Mouse (Mus musculus) MEL (cell line): ENCODE results near the gene Rit1. TPM values are rescaled to one million over a fixed set of nuclear protein-coding genes. Genes with fewer than 3 reads are reported as not detected.

Source experiments
- DNase-seq: peaks from one replicate; pipeline ENCODE4 v3.0.0; 2011; ENCODE audit warnings: low read depth, low spot score
- H3K27ac ChIP-seq: 2 replicates; pipeline ENCODE4 v1.5.1; 2012; ENCODE audit warnings: low read depth, mild to moderate bottlenecking, control low read depth, low read length, moderate library complexity; ENCODE audit not compliant: control insufficient read depth
- H3K27me3 ChIP-seq, 2 experiments: fragments of 150-350 bp in 1 of 2; sonication (generic) in 1 of 2; 2 replicates each; pipeline ENCODE4 v1.6.1; 2012; ENCODE audit warnings: low read length in 2 of 2, mild to moderate bottlenecking in 2 of 2, improper control_type of control experiment in 1 of 2, moderate library complexity in 1 of 2; ENCODE audit not compliant: insufficient read depth in 2 of 2, control insufficient read depth in 1 of 2
- H3K36me3 ChIP-seq, 2 experiments: 2 replicates each; pipeline ENCODE4 v1.6.1; 2012 to 2014; ENCODE audit warnings: low read length in 2 of 2, improper control_type of control experiment in 1 of 2, inconsistent platforms in 1 of 2, mild to moderate bottlenecking in 1 of 2; ENCODE audit not compliant: insufficient read depth in 2 of 2, control insufficient read depth in 1 of 2
- H3K4me1 ChIP-seq, 2 experiments: fragments of 150-350 bp in 1 of 2; sonication (generic) in 1 of 2; 2 replicates each; pipeline ENCODE4 v1.6.1; 2012; ENCODE audit warnings: low read length in 2 of 2, improper control_type of control experiment in 1 of 2, mild to moderate bottlenecking in 1 of 2; ENCODE audit not compliant: insufficient read depth in 2 of 2, control insufficient read depth in 1 of 2
- H3K4me3 ChIP-seq, 2 experiments: fragments of 150-350 bp in 1 of 2; sonication (generic) in 1 of 2; 2 replicates each; pipeline ENCODE4 v1.5.1; 2012; ENCODE audit warnings: low read depth in 2 of 2, low read length in 2 of 2, mild to moderate bottlenecking in 2 of 2, moderate library complexity in 2 of 2, control low read depth in 1 of 2, improper control_type of control experiment in 1 of 2; ENCODE audit not compliant: control insufficient read depth in 1 of 2, insufficient read depth in 1 of 2
- H3K79me2 ChIP-seq: 2 replicates; pipeline ENCODE4 v1.6.1; 2012; ENCODE audit warnings: mild to moderate bottlenecking, low read length, moderate library complexity; ENCODE audit not compliant: control insufficient read depth, poor library complexity, insufficient read depth
- H3K9ac ChIP-seq: 2 replicates; pipeline ENCODE4 v1.6.1; 2012; ENCODE audit warnings: low read depth, mild to moderate bottlenecking, control low read depth, low read length, moderate library complexity; ENCODE audit not compliant: control insufficient read depth, poor library complexity, severe bottlenecking
- H3K9me3 ChIP-seq: fragments of 150-350 bp; sonication (generic); replicated peaks from 2 replicates; pipeline ENCODE4 v1.6.1; 2012; ENCODE audit warnings: mild to moderate bottlenecking, low read length, improper control_type of control experiment, moderate library complexity; ENCODE audit not compliant: insufficient read depth
- BHLHE40 ChIP-seq: IDR thresholded peaks from 2 replicates; pipeline ENCODE4 v1.6.1; 2012; ENCODE audit warnings: low read depth, mild to moderate bottlenecking, inconsistent platforms, low read length, improper control_type of control experiment, borderline replicate concordance
- CHD1 ChIP-seq: IDR thresholded peaks from 2 replicates; pipeline ENCODE4 v1.6.1; 2012; ENCODE audit warnings: low read depth, mild to moderate bottlenecking, inconsistent platforms, low read length, improper control_type of control experiment
- CHD2 ChIP-seq: IDR thresholded peaks from 2 replicates; pipeline ENCODE4 v1.6.1; 2011; ENCODE audit warnings: low read length, improper control_type of control experiment
- CTCF ChIP-seq, 3 experiments: IDR thresholded peaks in 2 of 3; conservative IDR thresholded peaks in 1 of 3; 2 replicates each; pipeline ENCODE4 v1.5.1; 2011 to 2012; ENCODE audit warnings: low read length in 3 of 3, low read depth in 2 of 3, mild to moderate bottlenecking in 2 of 3, improper control_type of control experiment in 1 of 3, inconsistent platforms in 1 of 3, mixed read lengths in 1 of 3, moderate library complexity in 1 of 3; ENCODE audit not compliant: control insufficient read depth in 1 of 3, insufficient read depth in 1 of 3, poor library complexity in 1 of 3, severe bottlenecking in 1 of 3
- ELF1 ChIP-seq: IDR thresholded peaks from 2 replicates; pipeline ENCODE4 v1.6.1; 2014; ENCODE audit warnings: low read depth, mild to moderate bottlenecking, inconsistent platforms, low read length, improper control_type of control experiment, moderate library complexity
- EP300 ChIP-seq, 2 experiments: IDR thresholded peaks; 2 replicates each; pipeline ENCODE4 v1.6.1; 2011; ENCODE audit warnings: improper control_type of control experiment in 2 of 2, low read length in 2 of 2, low read depth in 1 of 2, mild to moderate bottlenecking in 1 of 2
- ETS1 ChIP-seq: IDR thresholded peaks from 2 replicates; pipeline ENCODE4 v1.6.1; 2012; ENCODE audit warnings: low read depth, mild to moderate bottlenecking, inconsistent platforms, low read length, improper control_type of control experiment, moderate library complexity
- GABPA ChIP-seq: IDR thresholded peaks from 2 replicates; pipeline ENCODE4 v1.6.1; 2012; ENCODE audit warnings: low read depth, mild to moderate bottlenecking, inconsistent platforms, low read length, improper control_type of control experiment, moderate library complexity
- GATA1 ChIP-seq: IDR thresholded peaks from 2 replicates; pipeline ENCODE4 v1.6.1; 2011; ENCODE audit warnings: low read depth, low read length, improper control_type of control experiment
- MAZ ChIP-seq: IDR thresholded peaks from 2 replicates; pipeline ENCODE4 v1.6.1; 2012; ENCODE audit warnings: low read depth, mild to moderate bottlenecking, inconsistent platforms, low read length, improper control_type of control experiment
- MXI1 ChIP-seq: IDR thresholded peaks from 2 replicates; pipeline ENCODE4 v1.6.1; 2011; ENCODE audit warnings: mild to moderate bottlenecking, low read depth, low read length, improper control_type of control experiment
- MYC ChIP-seq: IDR thresholded peaks from 2 replicates; pipeline ENCODE4 v1.6.1; 2011; ENCODE audit warnings: low read depth, mild to moderate bottlenecking, low read length, improper control_type of control experiment, moderate library complexity
- NELFE ChIP-seq: IDR thresholded peaks from 2 replicates; pipeline ENCODE4 v1.6.1; 2011; ENCODE audit warnings: low read depth, low read length, improper control_type of control experiment
- POLR2A ChIP-seq, 2 experiments: IDR thresholded peaks; 2 replicates each; pipeline ENCODE4 v1.6.1; 2011 to 2012; ENCODE audit warnings: low read length in 2 of 2, mild to moderate bottlenecking in 2 of 2, control low read depth in 1 of 2, improper control_type of control experiment in 1 of 2, low read depth in 1 of 2, moderate library complexity in 1 of 2; ENCODE audit not compliant: control insufficient read depth in 1 of 2, insufficient read depth in 1 of 2, poor library complexity in 1 of 2
- POLR2AphosphoS2 ChIP-seq: IDR thresholded peaks from 2 replicates; pipeline ENCODE4 v1.6.1; 2011; ENCODE audit warnings: low read length, improper control_type of control experiment
- POLR2AphosphoS5 ChIP-seq: IDR thresholded peaks from 2 replicates; pipeline ENCODE4 v1.6.1; 2012; ENCODE audit warnings: low read depth, borderline replicate concordance, mild to moderate bottlenecking, inconsistent platforms, low read length, moderate library complexity, mixed read lengths
- RCOR1 ChIP-seq: IDR thresholded peaks from 2 replicates; pipeline ENCODE4 v1.6.1; 2012; ENCODE audit warnings: low read depth, mild to moderate bottlenecking, inconsistent platforms, low read length, improper control_type of control experiment
- SIN3A ChIP-seq: IDR thresholded peaks from 2 replicates; pipeline ENCODE4 v1.6.1; 2012; ENCODE audit warnings: low read length, improper control_type of control experiment, inconsistent platforms
- SMC3 ChIP-seq: IDR thresholded peaks from 2 replicates; pipeline ENCODE4 v1.6.1; 2011; ENCODE audit warnings: low read depth, low read length, improper control_type of control experiment
- TAL1 ChIP-seq: IDR thresholded peaks from 2 replicates; pipeline ENCODE4 v1.6.1; 2012; ENCODE audit warnings: mild to moderate bottlenecking, inconsistent platforms, low read length, moderate library complexity, mixed read lengths
- TCF12 ChIP-seq: IDR thresholded peaks from 2 replicates; pipeline ENCODE4 v1.6.1; 2014; ENCODE audit warnings: low read depth, mild to moderate bottlenecking, inconsistent platforms, low read length, improper control_type of control experiment, moderate library complexity
- USF2 ChIP-seq, 2 experiments: IDR thresholded peaks; 2 replicates each; pipeline ENCODE4 v1.6.1; 2011 to 2012; ENCODE audit warnings: improper control_type of control experiment in 2 of 2, low read length in 2 of 2, borderline replicate concordance in 1 of 2, inconsistent platforms in 1 of 2, low read depth in 1 of 2, mild to moderate bottlenecking in 1 of 2; ENCODE audit not compliant: insufficient read depth in 1 of 2
- ZC3H11A ChIP-seq: IDR thresholded peaks from 2 replicates; pipeline ENCODE4 v1.6.1; 2012; ENCODE audit warnings: low read depth, mild to moderate bottlenecking, inconsistent platforms, low read length, improper control_type of control experiment
- ZKSCAN1 ChIP-seq: IDR thresholded peaks from 2 replicates; pipeline ENCODE4 v1.6.1; 2012; ENCODE audit warnings: low read depth, mild to moderate bottlenecking, inconsistent platforms, low read length, improper control_type of control experiment, moderate library complexity
- ZMIZ1 ChIP-seq: IDR thresholded peaks from 2 replicates; pipeline ENCODE4 v1.6.1; 2012; ENCODE audit warnings: low read depth, mild to moderate bottlenecking, inconsistent platforms, low read length, improper control_type of control experiment, moderate library complexity
- ZNF384 ChIP-seq: IDR thresholded peaks from 2 replicates; pipeline ENCODE4 v1.6.1; 2012; ENCODE audit warnings: low read depth, mild to moderate bottlenecking, inconsistent platforms, low read length, improper control_type of control experiment
- polyA plus RNA-seq, 2 experiments: library from polyadenylated mRNA; stranded (reverse) in 1 of 2; unstranded in 1 of 2; fragments of >175 nt in 1 of 2; fragments of >200 nt in 1 of 2; gene quantifications; 2 replicates each; pipeline versions ENCODE4 v1.2.1 to v1.2.4; 2012; ENCODE audit warnings: low replicate concordance in 2 of 2, low read depth in 1 of 2; ENCODE audit not compliant: insufficient read length in 2 of 2, insufficient read depth in 1 of 2, missing spikeins in 1 of 2
- total RNA-seq: library from RNA; depleted of rRNA; stranded (reverse); fragments of 300-350 nt; gene quantifications from 2 replicates; pipeline ENCODE4 v1.2.3, GENCODE M21; 2012

Gene Rit1
- total and polyA plus RNA-seq, 3 experiments, result 28.7 to 34.1 TPM; not detected in 1

DNA sequence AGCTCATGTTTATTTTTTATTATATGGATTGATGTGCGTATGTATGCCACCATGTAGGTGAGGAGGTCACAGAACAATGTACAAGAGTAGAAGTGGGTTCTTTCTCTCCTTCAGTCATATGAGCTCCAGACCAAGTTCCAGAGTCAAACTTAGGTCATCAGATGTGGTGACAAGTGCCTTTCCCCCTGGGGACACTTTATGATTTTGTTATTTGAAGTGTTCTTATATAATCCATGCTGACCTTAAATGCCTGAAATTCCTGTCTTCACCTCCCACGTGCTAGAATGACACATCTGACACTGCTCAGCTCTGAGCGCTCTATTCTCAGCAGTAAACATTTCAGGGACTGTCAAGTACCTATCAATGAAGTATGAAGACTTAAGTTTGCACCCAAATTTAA lies 15.4 kb upstream of the Rit1 start:
- no peak for DNase-seq
- H3K9me3 ChIP-seq, result no peaks in the 10 kb centered on the region
- TF ChIP-seq SMC3 (no peak), ZMIZ1 (no peak), NELFE (no peak), BHLHE40 (no peak), SIN3A (no peak), USF2 (IDR thresholded peaks at IDR 0.05; ENCODE audit: borderline replicate concordance in 1 of 2, insufficient read depth in 1 of 2, low read depth in 1 of 2, low read length in 2 of 2) (no peak), MXI1 (no peak), CHD1 (no peak), POLR2AphosphoS2 (no peak), CTCF (IDR thresholded peaks at IDR 0.05 in 2 of 3, conservative IDR thresholded peaks at IDR 0.05 in 1 of 3; ENCODE audit: control insufficient read depth in 1 of 3, insufficient read depth in 1 of 3, low read depth in 2 of 3, low read length in 3 of 3, poor library complexity in 1 of 3, severe bottlenecking in 1 of 3) (no peak), ELF1 (no peak), MYC (no peak), ZC3H11A (no peak), ZNF384 (no peak), TCF12 (no peak), MAZ (no peak), POLR2AphosphoS5 (no peak), POLR2A (IDR thresholded peaks at IDR 0.05; ENCODE audit: control insufficient read depth in 1 of 2, insufficient read depth in 1 of 2, low read depth in 1 of 2, low read length in 2 of 2, poor library complexity in 1 of 2) (no peak), TAL1 (no peak), GABPA (no peak)

DNA sequence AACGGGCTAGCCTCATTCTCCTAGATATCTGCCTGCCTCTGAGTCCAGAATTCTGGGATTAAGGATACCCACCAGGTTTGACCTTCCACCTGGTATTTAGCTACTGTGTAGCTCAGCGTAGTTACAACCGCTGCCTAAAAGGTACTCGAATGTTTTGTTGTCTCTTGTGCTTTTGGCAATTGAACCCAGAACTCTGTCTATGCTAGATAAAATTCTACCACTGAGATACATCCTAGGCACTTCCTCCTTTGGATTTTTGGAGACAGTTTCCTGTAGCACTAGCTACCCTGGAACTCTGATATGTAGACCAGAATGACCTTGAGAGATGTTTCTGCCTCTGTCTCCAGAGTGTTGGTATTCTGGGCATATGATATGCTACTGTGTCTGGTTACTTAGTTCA lies 2.9 kb upstream of the Rit1 start:
- Histone ChIP-seq H3K79me2 (peaks cover 8% of the 10 kb centered on the region; the same call in 1 of the 2 replicates), H3K36me3 (peaks cover 26 to 42% of the 10 kb centered on the region in 2 experiments), H3K4me1 (peaks cover 12 to 13% of the 10 kb centered on the region in 2 experiments), H3K9ac (no peak overlapping the region), H3K4me3 (no peak overlapping the region), H3K9me3 (no peaks in the 10 kb centered on the region), H3K27ac (no peak overlapping the region), H3K27me3 (no peaks in the 10 kb centered on the region)
- TF ChIP-seq POLR2AphosphoS2 (peak; percentile 59), EP300 (IDR thresholded peaks at IDR 0.05; ENCODE audit: low read depth in 1 of 2, low read length in 2 of 2) (peak; percentile 37 to 75; a peak in 3 of 4 replicates), ELF1 (0 out of 2 replicates have a peak, but pooled peaks have one; percentile 25), CHD2 (no peak), ETS1 (0 out of 2 replicates have a peak, but pooled peaks have one; percentile 7), MXI1 (no peak), TAL1 (peak; percentile 64), RCOR1 (peak; percentile 60; the same call in 1 of the 2 replicates), GATA1 (peak; percentile 56; the same call in 1 of the 2 replicates), ZKSCAN1 (no peak)
- DNase-seq, result peak; percentile 64

More for the DNA sequence above, 15.4 kb upstream of the Rit1 start:
- no peak overlapping the region for H3K27ac ChIP-seq
- H3K27me3 ChIP-seq, result no peaks in the 10 kb centered on the region
- peaks cover 6% of the 10 kb centered on the region for H3K79me2 ChIP-seq
- H3K36me3 ChIP-seq, result peaks cover 0 to 81% of the 10 kb centered on the region in 2 experiments
- no peak overlapping the region for H3K4me3 ChIP-seq
- no peaks in the 10 kb centered on the region for H3K4me1 ChIP-seq
- no peak overlapping the region for H3K9ac ChIP-seq
